Mouse (Mus musculus): Measurements from ENCODE around the gene Krt78. TPM values are rescaled to one million over a fixed set of nuclear protein-coding genes. Genes with fewer than 3 reads are reported as not detected.

Krt78 gene
- total RNA-seq (2012; rRNA removed) (not detected in 2 replicates), total RNA-seq (2014; rRNA removed) (not detected in 2 replicates), polyA plus RNA-seq (2012; ENCODE audit: insufficient read length, low read depth) (not detected in 2 replicates)

DNA sequence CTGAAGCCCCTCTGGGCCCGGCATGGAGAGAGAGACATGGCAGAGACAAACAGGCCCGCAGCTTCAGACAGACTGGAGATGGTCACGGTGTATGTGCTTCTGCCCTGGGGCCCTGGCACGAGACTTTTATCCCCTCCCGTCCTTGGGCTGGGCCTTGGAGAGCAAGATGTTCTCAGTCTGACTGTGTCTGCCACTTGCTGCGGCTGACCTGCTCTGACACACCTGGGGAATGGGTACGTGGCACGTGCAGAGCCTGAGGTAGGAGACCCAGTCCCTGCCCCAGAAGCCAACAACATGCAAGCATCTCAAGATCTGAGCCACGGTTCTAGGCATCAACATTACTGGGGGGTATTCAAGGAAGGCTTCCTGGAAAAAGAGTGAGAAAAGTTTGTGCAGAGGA is at the start of gene Krt78:
Gene Krt78, minus strand, starts transcription at position 101 of the 400 bp plus-strand sequence.
- H3K79me2 ChIP-seq (replicated peaks; ENCODE audit: control insufficient read depth, extremely low read depth, insufficient read depth, poor library complexity, severe bottlenecking), result no peaks in the 10 kb centered on the region
- dilution Hi-C loops (cut with MboI; ENCODE audit: extremely low pct_ligation_motif_present, extremely low pct_unique_long_range_greater_than_20kb, low sequenced_read_pairs), result no loop called here
- in situ Hi-C loops (cut with MboI; ENCODE audit: low pct_ligation_motif_present, low pct_unique_long_range_greater_than_20kb, low sequenced_read_pairs), result no loop called here
- DNase-seq (ENCODE audit: extremely low read depth), result no peak
- TF ChIP-seq TBP (conservative IDR thresholded peaks at IDR 0.05; ENCODE audit: low read depth, low read length) (no peak), CHD2 (IDR thresholded peaks at IDR 0.05; ENCODE audit: low read length) (no peak), NRF1 (IDR thresholded peaks at IDR 0.05; ENCODE audit: low read depth, low read length) (no peak), IRF4 (IDR thresholded peaks at IDR 0.05; ENCODE audit: low read depth, low read length) (no peak), PAX5 (IDR thresholded peaks at IDR 0.05; ENCODE audit: low read length) (no peak), SMC3 (IDR thresholded peaks at IDR 0.05; ENCODE audit: low read depth, low read length) (no peak), HCFC1 (IDR thresholded peaks at IDR 0.05; ENCODE audit: low read depth, low read length) (no peak)
- H3K4me1 ChIP-seq (ENCODE audit: control insufficient read depth in 1 of 2, insufficient read depth in 2 of 2), result no peaks in the 10 kb centered on the region
- H3K9me3 ChIP-seq (replicated peaks; ENCODE audit: low read length), result no peaks in the 10 kb centered on the region
- peaks cover 90% of the 10 kb centered on the region for H3K27me3 ChIP-seq (replicated peaks)
- no peak within 1 kb of the TSS for H3K4me3 ChIP-seq (replicated peaks in 1 of 3; ENCODE audit: low read depth in 2 of 3, low read length in 2 of 3, poor library complexity in 1 of 3)
- no peaks in the 10 kb centered on the region for H3K36me3 ChIP-seq (replicated peaks in 1 of 2; ENCODE audit: control insufficient read depth in 1 of 2, insufficient read depth in 1 of 2, low read length in 1 of 2)
- H3K4me2 ChIP-seq (ENCODE audit: insufficient read depth, low read depth, poor library complexity, severe bottlenecking), result no peak within 1 kb of the TSS
- H3K9ac ChIP-seq (ENCODE audit: insufficient read depth, low read depth), result no peak within 1 kb of the TSS
- no peak within 1 kb of the TSS for H3K27ac ChIP-seq (ENCODE audit: insufficient read depth, low read depth)

DNA sequence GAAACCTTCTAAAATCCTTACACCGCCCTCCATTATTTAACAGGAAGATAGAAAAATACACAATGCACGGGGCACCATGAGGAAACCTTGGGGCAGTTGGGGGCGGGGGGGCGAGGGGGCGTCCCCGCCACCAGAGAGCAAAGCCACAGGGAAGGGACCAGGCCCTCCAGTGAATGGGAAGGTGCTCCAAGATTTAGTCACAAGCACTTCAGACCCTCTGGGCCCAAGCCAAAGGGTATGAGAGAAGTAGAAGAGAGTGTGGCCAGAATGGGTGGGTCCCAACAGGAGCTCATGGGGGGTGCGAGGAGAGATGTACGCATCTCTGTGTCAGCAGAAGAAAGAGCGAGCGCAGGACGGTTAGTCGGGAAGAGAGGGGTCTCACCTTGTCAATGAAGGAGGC is 49.4 kb upstream of the Krt78 start:
- Histone ChIP-seq H3K36me3 (replicated peaks in 1 of 2; ENCODE audit: control insufficient read depth in 1 of 2, insufficient read depth in 1 of 2, low read length in 1 of 2) (no peaks in the 10 kb centered on the region), H3K79me2 (replicated peaks; ENCODE audit: control insufficient read depth, extremely low read depth, insufficient read depth, poor library complexity, severe bottlenecking) (no peaks in the 10 kb centered on the region), H3K4me3 (replicated peaks in 1 of 3; ENCODE audit: low read depth in 2 of 3, low read length in 2 of 3, poor library complexity in 1 of 3) (no peak overlapping the region), H3K9ac (ENCODE audit: insufficient read depth, low read depth) (no peak overlapping the region), H3K27ac (ENCODE audit: insufficient read depth, low read depth) (no peak overlapping the region), H3K4me1 (ENCODE audit: control insufficient read depth in 1 of 2, insufficient read depth in 2 of 2) (peaks cover 0 to 13% of the 10 kb centered on the region in 2 experiments; a peak in 1 of 4 replicates), H3K4me2 (ENCODE audit: insufficient read depth, low read depth, poor library complexity, severe bottlenecking) (no peak overlapping the region), H3K9me3 (replicated peaks; ENCODE audit: low read length) (no peaks in the 10 kb centered on the region), H3K27me3 (replicated peaks) (peaks cover 77% of the 10 kb centered on the region)
- no peak for DNase-seq (ENCODE audit: extremely low read depth)
- TF ChIP-seq ZNF384 (IDR thresholded peaks at IDR 0.05; ENCODE audit: low read depth, low read length) (no peak), ZC3H11A (IDR thresholded peaks at IDR 0.05; ENCODE audit: low read depth, low read length) (no peak), MXI1 (IDR thresholded peaks at IDR 0.05; ENCODE audit: low read depth, low read length) (no peak), BHLHE40 (IDR thresholded peaks at IDR 0.05; ENCODE audit: low read depth, low read length) (no peak), SMC3 (IDR thresholded peaks at IDR 0.05; ENCODE audit: low read depth, low read length) (no peak), ELF1 (IDR thresholded peaks at IDR 0.05; ENCODE audit: low read depth, low read length) (no peak), JUN (IDR thresholded peaks at IDR 0.05; ENCODE audit: insufficient read depth, low read depth, low read length) (no peak), NRF1 (IDR thresholded peaks at IDR 0.05; ENCODE audit: low read depth, low read length) (no peak), SIN3A (IDR thresholded peaks at IDR 0.05; ENCODE audit: low read length) (no peak), MAFK (IDR thresholded peaks at IDR 0.05; ENCODE audit: insufficient replicate concordance, low read length) (no peak), TBP (conservative IDR thresholded peaks at IDR 0.05; ENCODE audit: low read depth, low read length) (no peak), USF1 (IDR thresholded peaks at IDR 0.05; ENCODE audit: low read depth, low read length) (no peak), CHD2 (IDR thresholded peaks at IDR 0.05; ENCODE audit: low read length) (no peak), EP300 (IDR thresholded peaks at IDR 0.05; ENCODE audit: low read length) (no peak), NELFE (IDR thresholded peaks at IDR 0.05; ENCODE audit: low read depth, low read length) (no peak), E2F4 (IDR thresholded peaks at IDR 0.05; ENCODE audit: insufficient replicate concordance, low read depth, low read length) (no peak), CHD1 (IDR thresholded peaks at IDR 0.05; ENCODE audit: low read depth, low read length) (no peak)
- dilution Hi-C loops (cut with MboI; ENCODE audit: extremely low pct_ligation_motif_present, extremely low pct_unique_long_range_greater_than_20kb, low sequenced_read_pairs), result no loop called here
- in situ Hi-C loops (cut with MboI; ENCODE audit: low pct_ligation_motif_present, low pct_unique_long_range_greater_than_20kb, low sequenced_read_pairs), result no loop called here
